Mouse (Mus musculus): ENCODE measurements around the gene Kcnk10. TPM values are rescaled to one million over a fixed set of nuclear protein-coding genes. Genes with fewer than 3 reads are reported as not detected.
"Not testable (repeated sequence)": the region's sequence is repeated elsewhere in the genome, so short reads cannot be mapped to it uniquely, and the experiment has no call there.

Kcnk10 gene
- not detected in 2 replicates for total RNA-seq (2015; ENCODE audit: low replicate concordance)
- total RNA-seq (2017; ENCODE audit: low replicate concordance), result 0.26 TPM in 1 of 2 replicates, not detected in the other

GRCm38 (mm10) chr12:98577861-98578360 lies at the start of gene Kcnk10:
Gene Kcnk10 (minus strand): TSS chr12:98578310.
- no peak for ATAC-seq (replicated peaks; ENCODE audit: low FRiP score, poor library complexity, severe bottlenecking)

DNA sequence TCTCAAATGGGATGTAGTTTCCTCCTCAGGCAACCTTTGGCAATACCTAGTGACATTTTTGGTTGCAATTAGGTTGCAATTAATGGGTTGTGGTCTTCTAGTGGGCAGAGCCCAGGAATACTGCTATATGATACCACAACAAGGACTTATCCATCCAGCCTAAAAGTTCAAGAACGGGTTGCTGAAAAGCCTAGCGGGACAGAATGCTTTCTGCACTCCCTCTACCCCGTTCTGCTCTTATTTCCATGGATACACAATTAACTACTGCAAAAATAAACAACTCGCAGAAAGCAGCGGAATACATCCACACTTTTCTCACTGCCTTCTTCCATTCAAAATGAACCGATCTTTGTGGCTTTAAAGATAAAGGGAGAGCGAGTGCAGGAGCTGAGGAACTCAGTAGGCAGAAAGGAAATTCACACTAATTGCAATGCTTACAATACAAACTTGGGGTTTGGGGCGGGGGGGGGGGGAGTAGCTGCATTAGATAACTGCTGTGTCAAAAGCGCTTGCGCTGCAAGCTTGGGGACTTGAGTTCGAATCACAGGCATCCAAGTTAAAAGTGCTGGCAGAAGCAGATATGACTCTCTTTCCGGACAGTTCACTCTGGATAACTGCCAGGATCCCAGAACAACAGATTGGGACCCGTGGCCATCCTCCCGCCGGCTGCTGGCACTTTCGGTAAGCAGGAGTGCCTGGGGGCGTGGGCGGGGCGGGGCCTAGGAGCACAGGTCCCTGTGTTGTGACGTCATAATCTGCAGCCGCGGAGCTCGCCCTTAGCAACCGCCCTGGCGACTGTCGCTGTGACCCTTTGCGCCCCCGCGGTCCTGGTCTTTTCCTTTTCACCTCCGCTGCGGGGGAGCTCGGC lies 49.5 kb upstream of the Kcnk10 start, which contains the start of gene Spata7:
Spata7 (plus strand) TSS at position 766 of the 868 bp plus-strand sequence.
- peak; percentile 97 for ATAC-seq (replicated peaks; ENCODE audit: low FRiP score, poor library complexity, severe bottlenecking)

DNA sequence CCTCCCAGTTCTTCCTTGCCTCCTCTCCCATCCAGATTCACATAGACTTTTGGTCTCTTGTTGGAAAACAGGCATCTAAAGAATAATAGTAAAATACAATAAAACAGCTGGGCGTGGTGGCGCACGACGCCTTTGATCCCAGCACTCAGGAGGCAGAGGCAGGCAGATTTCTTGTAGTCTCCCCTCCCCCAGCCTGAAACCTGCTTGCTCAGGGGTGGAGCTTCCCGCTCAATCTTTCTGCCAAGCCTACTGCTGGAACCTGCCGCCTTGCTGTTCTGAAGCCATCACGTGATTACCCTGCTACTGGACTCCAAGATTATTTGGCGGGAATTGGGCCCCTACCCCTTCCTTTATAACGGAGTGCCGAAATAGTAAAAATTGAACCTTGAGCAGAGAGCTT lies 45.2 kb upstream of the Kcnk10 start:
- not testable (repeated sequence) for ATAC-seq (replicated peaks; ENCODE audit: low FRiP score, poor library complexity, severe bottlenecking)

DNA sequence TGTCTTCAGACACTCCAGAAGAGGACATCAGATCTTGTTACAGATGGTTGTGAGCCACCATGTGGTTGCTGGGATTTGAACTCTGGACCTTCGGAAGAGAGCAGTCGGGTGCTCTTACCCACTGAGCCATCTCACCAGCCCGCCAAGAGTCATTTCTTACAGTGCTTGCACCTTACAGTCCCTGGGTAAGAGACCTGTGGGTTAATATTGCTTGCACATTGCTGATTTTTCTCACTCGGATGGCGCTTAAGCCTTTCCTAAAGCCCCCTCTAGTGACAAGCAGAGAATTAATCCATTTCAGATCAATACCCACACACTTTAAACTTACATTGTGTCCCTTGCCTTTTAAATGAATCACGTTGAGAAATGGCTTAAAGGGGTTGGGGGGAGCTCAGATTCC lies 42.8 kb upstream of the Kcnk10 start:
- not testable (repeated sequence) for ATAC-seq (replicated peaks; ENCODE audit: low FRiP score, poor library complexity, severe bottlenecking)

- ATAC-seq (replicated peaks; ENCODE audit: low FRiP score, poor library complexity, severe bottlenecking), result no peak
Measured at GRCm38 (mm10) chr12:98619496-98619895, 41.4 kb upstream of the Kcnk10 start.

DNA sequence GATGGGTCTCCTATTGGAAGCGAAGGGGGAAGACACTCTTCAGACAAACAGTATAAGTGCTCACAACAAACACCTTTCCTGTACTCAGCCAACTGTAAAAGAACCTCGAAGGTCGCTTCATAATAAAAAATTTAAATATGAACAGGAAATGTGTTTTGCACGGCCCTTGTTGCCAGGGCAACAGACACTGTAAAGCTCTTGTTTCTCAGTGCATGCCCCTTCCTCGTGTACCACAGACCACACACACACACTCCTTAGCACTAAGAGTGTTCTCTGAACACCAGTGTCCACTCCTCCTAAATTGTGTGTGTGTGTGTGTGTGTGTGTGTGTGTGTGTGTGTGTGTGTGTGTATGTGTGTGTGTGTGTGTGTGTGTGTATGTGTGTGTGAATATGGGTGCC lies 37.6 kb upstream of the Kcnk10 start:
- ATAC-seq (replicated peaks; ENCODE audit: low FRiP score, poor library complexity, severe bottlenecking), result no peak

DNA sequence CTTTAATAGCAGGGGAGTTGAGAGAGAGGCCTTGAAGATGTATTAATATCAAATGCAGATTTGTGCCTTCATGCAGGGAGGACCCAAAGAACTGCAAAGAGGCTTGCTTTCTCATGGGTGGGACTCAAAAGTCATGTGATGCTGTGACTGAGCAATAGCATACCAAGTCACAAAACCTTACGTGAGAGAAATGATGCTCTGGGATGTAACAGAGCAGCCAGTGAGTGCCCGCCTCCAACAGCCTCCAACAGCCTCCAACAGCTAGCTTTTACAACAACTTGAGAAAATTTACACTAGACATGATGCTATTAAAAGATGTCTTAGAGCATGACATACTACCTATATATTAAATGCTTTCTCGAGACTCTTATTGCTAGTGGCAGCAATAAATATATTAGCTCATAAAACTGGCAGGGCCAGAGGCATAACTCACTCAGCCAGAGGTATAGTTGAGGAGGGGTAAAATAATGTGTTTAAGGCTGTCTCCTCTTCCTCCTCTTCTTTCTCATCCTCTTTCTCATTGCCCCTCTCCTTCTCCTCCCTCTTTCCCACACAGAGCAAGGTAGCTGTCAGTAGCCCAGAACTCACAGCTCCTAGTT lies 36.9 kb upstream of the Kcnk10 start:
- no peak for ATAC-seq (replicated peaks; ENCODE audit: low FRiP score, poor library complexity, severe bottlenecking)

- ATAC-seq (replicated peaks; ENCODE audit: low FRiP score, poor library complexity, severe bottlenecking), result no peak
Measured at GRCm38 (mm10) chr12:98610341-98610740, 32.2 kb upstream of the Kcnk10 start.

- ATAC-seq (replicated peaks; ENCODE audit: low FRiP score, poor library complexity, severe bottlenecking), result no peak
Measured at GRCm38 (mm10) chr12:98606595-98607290, 28.6 kb upstream of the Kcnk10 start.

DNA sequence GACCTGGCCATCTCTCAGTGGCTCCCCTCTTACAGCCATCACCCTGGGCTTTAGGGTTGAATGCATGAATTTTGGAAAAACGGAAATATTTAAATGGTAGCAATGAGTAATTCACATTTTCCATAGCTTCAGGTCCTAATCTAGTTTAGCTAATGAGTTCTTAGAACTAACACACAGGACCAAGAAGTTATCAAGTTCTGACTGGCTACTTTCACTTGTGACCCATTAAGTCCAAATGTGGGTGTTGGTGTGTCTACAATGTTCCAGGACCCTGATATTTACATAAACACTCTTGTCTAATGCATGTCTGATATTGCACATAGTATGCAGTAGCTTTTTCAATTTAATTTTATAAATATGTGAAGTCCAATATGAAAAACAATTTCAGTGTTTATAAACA lies 27.2 kb upstream of the Kcnk10 start:
- ATAC-seq (replicated peaks; ENCODE audit: low FRiP score, poor library complexity, severe bottlenecking), result no peak

GRCm38 (mm10) chr12:98602114-98602513 lies 24.0 kb upstream of the Kcnk10 start:
- no peak for ATAC-seq (replicated peaks; ENCODE audit: low FRiP score, poor library complexity, severe bottlenecking)

- ATAC-seq (replicated peaks; ENCODE audit: low FRiP score, poor library complexity, severe bottlenecking), result no peak
Measured at GRCm38 (mm10) chr12:98600861-98601260, 22.8 kb upstream of the Kcnk10 start.

DNA sequence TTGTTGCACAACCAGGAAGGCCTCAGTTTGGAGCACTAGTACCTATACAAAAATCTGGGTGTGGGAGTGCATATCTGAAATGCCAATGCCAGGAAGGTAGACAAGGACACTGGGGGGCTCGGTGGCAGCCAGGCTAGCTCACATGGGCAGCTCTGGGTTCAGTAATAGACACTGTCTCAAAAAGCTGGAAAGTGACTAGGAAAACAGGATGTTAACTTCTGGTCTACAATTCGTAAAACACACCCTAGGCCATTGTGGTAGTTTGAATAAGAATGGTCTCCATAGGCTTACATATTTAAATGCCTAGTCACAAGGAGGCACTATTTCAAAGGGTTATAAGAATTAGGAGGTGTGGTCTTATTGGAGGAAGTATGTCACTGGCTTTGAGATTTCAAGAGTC lies 12.9 kb upstream of the Kcnk10 start:
- no peak for ATAC-seq (replicated peaks; ENCODE audit: low FRiP score, poor library complexity, severe bottlenecking)

DNA sequence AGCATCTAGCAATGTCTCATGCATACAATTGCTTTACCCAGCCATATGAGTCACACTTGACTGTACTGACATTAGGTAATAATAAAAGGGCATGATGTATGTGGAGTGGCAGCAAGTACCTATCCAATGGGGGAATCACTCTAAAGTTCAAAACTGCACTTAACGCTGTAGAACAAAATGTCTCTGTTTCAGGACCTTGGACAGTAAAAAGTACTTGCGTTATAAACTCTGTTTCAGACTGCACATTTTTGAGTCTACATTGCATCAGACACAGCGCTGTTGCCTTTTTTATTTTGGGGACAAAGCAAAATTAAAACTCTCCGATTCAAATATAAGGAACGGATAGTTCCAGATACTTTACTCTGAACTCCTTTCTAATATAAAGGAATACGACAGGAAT lies 10.5 kb upstream of the Kcnk10 start:
- ATAC-seq (replicated peaks; ENCODE audit: low FRiP score, poor library complexity, severe bottlenecking), result no peak

DNA sequence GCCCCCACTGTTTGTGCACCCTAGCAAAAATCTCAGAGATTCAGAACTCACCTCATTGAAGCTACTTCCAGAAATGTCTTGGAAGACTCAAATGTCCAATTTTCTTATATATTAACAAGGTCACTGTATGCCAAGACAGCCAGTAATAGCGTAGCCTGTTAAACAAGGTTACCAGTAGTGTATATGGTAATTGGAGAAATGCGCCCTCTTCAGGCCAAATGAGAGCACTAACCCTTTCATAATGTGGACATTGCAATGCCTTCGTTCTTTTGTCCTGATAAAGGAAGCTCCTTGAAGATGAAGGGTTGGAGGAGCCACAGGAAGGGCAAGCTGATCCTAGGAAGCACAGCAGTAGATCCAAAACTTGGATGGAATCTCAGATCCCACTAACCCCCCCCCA lies 7.2 kb upstream of the Kcnk10 start:
- ATAC-seq (replicated peaks; ENCODE audit: low FRiP score, poor library complexity, severe bottlenecking), result no peak

GRCm38 (mm10) chr12:98575942-98576550 lies 2.1 kb downstream of the Kcnk10 start:
- no peak for ATAC-seq (replicated peaks; ENCODE audit: low FRiP score, poor library complexity, severe bottlenecking)

DNA sequence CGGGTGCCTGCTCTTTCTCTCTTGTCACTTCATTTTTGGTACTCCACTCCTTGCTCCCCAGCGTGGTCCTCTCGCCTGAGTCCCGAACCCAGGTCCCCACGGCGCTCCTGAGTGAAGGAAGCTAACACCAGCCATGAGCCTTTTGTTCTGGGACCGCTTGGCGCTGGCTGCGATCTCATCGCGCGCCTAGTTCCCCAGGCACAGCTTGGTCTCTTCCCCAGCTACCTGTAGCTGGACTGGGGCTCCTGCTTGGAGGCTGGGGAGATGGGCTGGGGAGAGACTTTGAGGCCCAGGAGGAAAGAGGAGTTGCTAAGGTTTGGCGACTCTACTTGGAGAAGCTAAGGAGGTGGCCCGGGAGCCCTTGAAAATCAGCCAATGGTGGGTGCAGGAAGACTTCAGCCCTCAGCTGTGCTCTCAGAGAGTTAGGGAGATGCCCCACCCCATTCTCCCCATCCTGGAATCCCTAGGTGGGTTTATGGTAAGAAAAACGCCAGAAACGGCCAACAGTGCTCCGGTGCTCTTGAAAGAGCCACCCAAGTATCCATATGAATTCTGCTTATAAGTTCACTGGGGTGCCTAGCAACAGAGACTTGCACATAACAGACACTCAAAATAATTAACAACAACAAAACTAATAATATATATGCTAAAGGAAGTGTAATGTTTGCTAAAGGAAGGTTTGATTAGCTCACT lies 2.8 kb downstream of the Kcnk10 start:
- ATAC-seq (replicated peaks; ENCODE audit: low FRiP score, poor library complexity, severe bottlenecking), result no peak

DNA sequence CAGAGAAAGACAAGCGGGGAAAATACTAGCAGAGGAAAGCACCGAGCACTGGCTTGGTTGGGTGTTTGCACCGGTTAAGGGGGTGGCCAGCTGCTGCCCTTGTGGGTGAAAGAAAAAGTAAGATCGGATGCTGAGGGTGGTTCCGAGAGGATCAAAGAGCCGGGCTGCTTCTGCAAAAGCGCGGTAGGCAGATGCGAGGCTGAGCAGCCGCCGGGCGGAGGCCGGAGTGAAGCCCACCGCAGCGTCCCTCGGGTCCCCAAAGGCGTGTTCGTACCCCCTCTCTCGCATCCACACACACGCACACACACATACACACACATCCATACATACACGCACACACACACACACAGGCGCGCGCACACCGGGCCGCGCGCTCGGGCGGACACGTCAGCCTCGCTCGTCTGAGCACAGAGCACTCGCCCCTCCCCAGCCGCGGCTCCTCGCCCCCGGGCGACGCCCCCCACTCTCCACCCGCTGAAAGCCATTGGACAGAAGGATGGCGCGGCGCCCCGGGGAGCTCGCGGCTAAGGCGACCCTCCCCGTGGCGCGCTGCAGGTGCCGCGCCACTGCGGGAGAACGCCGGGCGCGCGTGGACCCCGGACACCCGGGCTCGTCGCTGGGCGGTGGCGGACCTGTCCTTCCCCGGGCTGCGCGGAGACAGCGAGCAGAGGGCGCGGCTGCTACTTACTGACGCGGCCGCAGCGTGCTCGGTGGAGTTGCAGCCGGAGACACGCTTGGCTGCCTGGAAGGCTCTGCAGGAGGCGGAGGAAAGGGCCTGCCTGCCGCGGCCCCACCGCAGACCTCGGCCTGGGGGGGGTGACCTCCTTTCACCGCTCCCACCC lies 3.5 kb downstream of the Kcnk10 start:
- no peak for ATAC-seq (replicated peaks; ENCODE audit: low FRiP score, poor library complexity, severe bottlenecking)

All from erythroblast, adult 5-6 weeks (primary cell).